Mouse (Mus musculus): ENCODE results near the gene Lman1l. TPM values are rescaled to one million over a fixed set of nuclear protein-coding genes. Genes with fewer than 3 reads are reported as not detected.

Lman1l gene
- polyA plus RNA-seq, 1 experiment from 2014 or later: not detected

DNA sequence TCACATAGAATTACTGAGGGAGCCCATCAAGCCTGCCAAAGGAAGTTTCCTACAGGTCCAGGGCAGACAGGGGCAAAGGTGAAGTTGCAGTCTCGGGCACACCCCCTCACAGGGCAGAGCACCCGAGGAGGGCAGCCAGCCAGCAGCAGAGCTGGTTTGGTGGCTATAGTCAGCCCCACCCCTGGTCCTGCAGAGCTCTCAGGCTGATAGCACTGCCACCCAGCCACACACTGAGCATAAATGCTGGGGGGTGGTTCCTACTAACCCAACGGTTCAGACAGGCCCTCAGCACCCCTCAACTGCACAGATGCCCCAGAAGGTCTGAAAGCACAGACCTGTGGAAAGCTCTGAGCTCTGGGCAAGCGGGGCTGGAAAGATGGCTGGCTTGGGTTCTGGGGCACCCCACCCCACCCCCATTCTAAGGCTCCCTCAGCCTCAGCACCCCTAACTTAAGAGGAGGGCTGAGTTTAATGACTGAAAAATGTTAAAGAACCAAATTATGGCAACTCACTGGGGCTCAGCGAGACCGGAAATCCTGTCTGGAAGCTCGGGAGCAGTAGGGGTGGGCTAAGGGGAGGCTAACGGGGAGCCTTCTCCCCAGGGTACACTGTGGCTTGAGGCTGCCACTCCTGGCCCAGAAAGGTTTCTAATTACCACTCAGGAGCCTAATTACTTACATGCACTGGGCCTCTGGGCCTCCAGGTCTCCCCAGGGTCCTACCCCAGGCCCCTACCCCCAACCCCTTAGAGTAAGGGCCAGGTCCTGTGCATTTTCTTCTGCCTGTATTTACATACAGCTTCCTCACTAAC lies 18.3 kb upstream of the Lman1l start:
- DNase-seq (ENCODE audit: low spot score): peak; percentile 54
- Histone ChIP-seq H3K4me1 (ENCODE audit: control insufficient read depth, insufficient read depth, low read length) (peaks cover 44% of the 10 kb centered on the region), H3K9me3 (replicated peaks; ENCODE audit: control insufficient read depth, low read length) (no peaks in the 10 kb centered on the region), H3K9ac (replicated peaks; ENCODE audit: low read length) (peak overlapping the region; percentile 44; the same call in 1 of the 2 replicates), H3K36me3 (replicated peaks; ENCODE audit: control insufficient read depth, insufficient read depth, low read depth, low read length) (no peaks in the 10 kb centered on the region; the same call in none of the 2 replicates), H3K4me2 (ENCODE audit: low read depth, low read length) (peak overlapping the region; percentile 23), H3K27ac (replicated peaks; ENCODE audit: low read depth, low read length) (peak overlapping the region; percentile 59), H3K27me3 (ENCODE audit: control insufficient read depth, insufficient read depth, low read length) (no peaks in the 10 kb centered on the region), H3K4me3 (ENCODE audit: low read depth, low read length) (0 out of 2 replicates have a peak overlapping the region, but pooled peaks have one; percentile 5)
- WGBS: 18% methylated on average over 8 of the region's 8 CpGs
- 0 out of 2 replicates have a peak, but pooled peaks have one; percentile 46 for ATAC-seq (replicated peaks; ENCODE audit: insufficient number of reproducible peaks, low FRiP score, low TSS enrichment, low read depth)

DNA sequence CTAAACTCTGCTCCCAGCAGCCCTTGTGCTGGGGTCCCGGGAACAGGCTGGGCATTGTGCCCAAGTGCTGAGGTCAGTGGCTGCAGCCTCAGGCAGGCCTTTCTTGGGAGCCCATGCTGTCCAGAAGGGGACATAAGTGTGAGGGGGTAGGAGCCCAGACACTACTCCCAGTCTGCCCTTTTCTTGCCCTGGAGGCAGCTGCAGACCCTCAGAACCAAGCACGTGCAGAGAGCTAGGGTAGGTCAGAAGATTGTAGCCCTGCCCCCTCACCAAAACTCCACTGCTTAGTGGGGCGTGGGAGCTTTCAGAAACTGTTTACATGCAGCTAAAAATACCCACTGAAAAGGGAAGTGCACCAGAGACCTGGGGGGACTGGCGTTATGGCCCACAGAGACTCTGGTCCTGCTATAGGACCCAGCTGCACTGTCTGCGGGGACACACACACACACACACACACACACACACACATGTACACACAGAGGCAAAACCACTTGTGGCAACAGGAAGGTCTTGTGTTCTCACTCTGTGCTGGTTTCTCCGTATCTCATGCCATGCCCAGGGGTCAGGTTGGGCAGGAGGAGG lies 17.3 kb upstream of the Lman1l start:
- Histone ChIP-seq H3K27me3 (ENCODE audit: control insufficient read depth, insufficient read depth, low read length) (no peaks in the 10 kb centered on the region), H3K4me3 (ENCODE audit: low read depth, low read length) (no peak overlapping the region), H3K36me3 (replicated peaks; ENCODE audit: control insufficient read depth, insufficient read depth, low read depth, low read length) (no peaks in the 10 kb centered on the region; the same call in none of the 2 replicates), H3K9ac (replicated peaks; ENCODE audit: low read length) (no peak overlapping the region), H3K4me1 (ENCODE audit: control insufficient read depth, insufficient read depth, low read length) (peaks cover 39% of the 10 kb centered on the region), H3K4me2 (ENCODE audit: low read depth, low read length) (no peak overlapping the region), H3K9me3 (replicated peaks; ENCODE audit: control insufficient read depth, low read length) (no peaks in the 10 kb centered on the region), H3K27ac (replicated peaks; ENCODE audit: low read depth, low read length) (0 out of 2 replicates have a peak overlapping the region, but pooled peaks have one; percentile 28)
- DNase-seq (ENCODE audit: low spot score) (no peak), ATAC-seq (replicated peaks; ENCODE audit: insufficient number of reproducible peaks, low FRiP score, low TSS enrichment, low read depth) (no peak)
- 29% methylated on average over 6 of the region's 6 CpGs for WGBS

DNA sequence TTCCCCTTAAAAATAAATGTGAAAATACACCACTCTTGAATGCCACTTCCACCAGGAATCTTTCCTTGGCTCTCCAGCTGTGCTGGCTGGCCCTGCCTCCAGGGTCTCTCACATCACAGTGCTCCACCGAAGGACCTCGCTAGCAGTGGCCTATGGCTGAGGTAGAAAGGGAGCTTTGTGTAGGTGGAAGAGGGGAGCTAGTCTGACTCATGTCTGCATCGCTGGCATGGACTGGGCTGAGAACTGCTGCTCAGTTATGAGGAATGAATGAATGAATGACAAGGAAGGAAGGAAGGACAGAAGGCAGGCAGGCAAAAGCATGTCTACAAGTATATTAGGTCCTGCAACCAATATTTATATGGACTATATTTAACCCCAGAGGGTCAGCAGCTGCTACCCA lies 16.7 kb upstream of the Lman1l start:
- Histone ChIP-seq H3K27me3 (ENCODE audit: control insufficient read depth, insufficient read depth, low read length) (no peaks in the 10 kb centered on the region), H3K36me3 (replicated peaks; ENCODE audit: control insufficient read depth, insufficient read depth, low read depth, low read length) (no peaks in the 10 kb centered on the region; the same call in none of the 2 replicates), H3K4me1 (ENCODE audit: control insufficient read depth, insufficient read depth, low read length) (peaks cover 37% of the 10 kb centered on the region), H3K27ac (replicated peaks; ENCODE audit: low read depth, low read length) (0 out of 2 replicates have a peak overlapping the region, but pooled peaks have one; percentile 28), H3K9ac (replicated peaks; ENCODE audit: low read length) (no peak overlapping the region), H3K4me2 (ENCODE audit: low read depth, low read length) (no peak overlapping the region), H3K9me3 (replicated peaks; ENCODE audit: control insufficient read depth, low read length) (no peaks in the 10 kb centered on the region), H3K4me3 (ENCODE audit: low read depth, low read length) (no peak overlapping the region)
- WGBS: 39% methylated on average over 3 of the region's 3 CpGs
- ATAC-seq (replicated peaks; ENCODE audit: insufficient number of reproducible peaks, low FRiP score, low TSS enrichment, low read depth): no peak
- DNase-seq (ENCODE audit: low spot score): no peak

DNA sequence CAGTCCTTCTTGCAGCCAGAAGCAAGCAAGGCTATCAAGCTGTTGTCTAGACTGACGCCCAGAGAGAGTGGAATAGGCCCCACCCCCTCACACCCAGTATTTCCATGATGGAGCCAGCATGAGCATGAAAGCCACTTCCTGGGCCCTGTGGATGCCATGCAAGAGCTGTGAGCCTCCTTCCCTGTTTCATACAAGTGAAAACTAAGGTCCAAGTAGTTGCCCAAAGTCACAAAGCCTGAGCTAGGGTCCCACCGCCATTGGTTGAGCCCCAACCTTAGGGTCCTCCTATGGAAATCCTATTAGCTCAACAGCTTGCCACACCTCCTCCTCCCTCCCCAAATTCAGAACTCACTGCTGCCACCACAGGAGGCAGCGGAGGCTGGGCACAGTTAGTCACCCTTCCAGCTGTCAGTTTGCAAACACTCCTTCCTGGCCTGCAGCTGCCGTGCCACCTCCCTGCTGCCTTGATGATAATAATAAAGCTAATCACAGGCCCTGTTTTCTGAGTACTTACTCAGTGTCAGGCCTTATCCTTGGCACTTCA lies 13.0 kb upstream of the Lman1l start:
- ATAC-seq (replicated peaks; ENCODE audit: insufficient number of reproducible peaks, low FRiP score, low TSS enrichment, low read depth): no peak
- Histone ChIP-seq H3K9ac (replicated peaks; ENCODE audit: low read length) (no peak overlapping the region), H3K4me1 (ENCODE audit: control insufficient read depth, insufficient read depth, low read length) (peaks cover 12% of the 10 kb centered on the region), H3K27me3 (ENCODE audit: control insufficient read depth, insufficient read depth, low read length) (no peaks in the 10 kb centered on the region), H3K27ac (replicated peaks; ENCODE audit: low read depth, low read length) (no peak overlapping the region), H3K36me3 (replicated peaks; ENCODE audit: control insufficient read depth, insufficient read depth, low read depth, low read length) (no peaks in the 10 kb centered on the region; the same call in none of the 2 replicates), H3K9me3 (replicated peaks; ENCODE audit: control insufficient read depth, low read length) (no peaks in the 10 kb centered on the region), H3K4me2 (ENCODE audit: low read depth, low read length) (no peak overlapping the region), H3K4me3 (ENCODE audit: low read depth, low read length) (no peak overlapping the region)
- WGBS: 49% methylated on average over 4 of the region's 4 CpGs
- DNase-seq (ENCODE audit: low spot score): no peak

DNA sequence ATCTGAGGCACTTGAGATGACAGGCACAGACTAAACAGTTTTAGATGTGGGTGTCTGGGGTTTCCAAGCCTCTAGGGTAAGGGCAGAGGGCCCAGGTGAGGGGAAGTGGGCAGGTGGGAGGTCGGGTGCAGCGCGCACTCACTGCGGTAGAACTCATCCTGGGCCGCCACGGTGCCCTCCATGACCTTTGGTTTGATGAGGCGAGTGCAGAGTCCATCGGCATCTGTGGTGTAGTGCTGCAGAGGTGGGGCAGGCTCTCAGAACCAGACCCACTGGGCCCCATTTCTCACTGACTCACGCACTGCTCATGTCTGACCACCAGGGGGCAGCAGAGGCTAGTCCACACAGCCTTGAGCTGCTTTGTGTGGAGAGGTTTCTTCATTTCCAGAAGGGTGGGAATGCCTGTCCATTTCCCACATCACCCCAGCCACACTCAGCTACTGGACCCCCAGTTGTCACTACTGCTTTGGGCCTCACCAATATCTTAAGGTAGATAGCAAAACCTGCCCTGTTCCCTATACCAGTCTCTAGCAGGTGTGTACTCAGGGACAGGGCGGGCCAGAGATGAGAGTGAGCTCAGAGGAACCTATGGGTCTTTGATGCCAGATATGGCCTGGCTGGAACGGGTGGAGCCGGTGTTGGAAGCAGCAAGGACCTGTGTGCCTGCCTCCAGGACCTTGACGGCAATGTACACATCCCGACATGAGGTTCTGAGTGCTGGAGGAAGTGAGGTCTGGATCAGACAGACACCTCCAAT lies 8.7 kb upstream of the Lman1l start:
- Histone ChIP-seq H3K9me3 (replicated peaks; ENCODE audit: control insufficient read depth, low read length) (no peaks in the 10 kb centered on the region), H3K36me3 (replicated peaks; ENCODE audit: control insufficient read depth, insufficient read depth, low read depth, low read length) (peaks cover 3% of the 10 kb centered on the region), H3K27me3 (ENCODE audit: control insufficient read depth, insufficient read depth, low read length) (no peaks in the 10 kb centered on the region), H3K4me3 (ENCODE audit: low read depth, low read length) (no peak overlapping the region), H3K9ac (replicated peaks; ENCODE audit: low read length) (no peak overlapping the region), H3K4me1 (ENCODE audit: control insufficient read depth, insufficient read depth, low read length) (no peaks in the 10 kb centered on the region), H3K27ac (replicated peaks; ENCODE audit: low read depth, low read length) (no peak overlapping the region), H3K4me2 (ENCODE audit: low read depth, low read length) (no peak overlapping the region)
- WGBS: 68% methylated on average over 14 of the region's 14 CpGs
- ATAC-seq (replicated peaks; ENCODE audit: insufficient number of reproducible peaks, low FRiP score, low TSS enrichment, low read depth) (peak; percentile 57; the same call in 1 of the 2 replicates), DNase-seq (ENCODE audit: low spot score) (peak; percentile 77)

DNA sequence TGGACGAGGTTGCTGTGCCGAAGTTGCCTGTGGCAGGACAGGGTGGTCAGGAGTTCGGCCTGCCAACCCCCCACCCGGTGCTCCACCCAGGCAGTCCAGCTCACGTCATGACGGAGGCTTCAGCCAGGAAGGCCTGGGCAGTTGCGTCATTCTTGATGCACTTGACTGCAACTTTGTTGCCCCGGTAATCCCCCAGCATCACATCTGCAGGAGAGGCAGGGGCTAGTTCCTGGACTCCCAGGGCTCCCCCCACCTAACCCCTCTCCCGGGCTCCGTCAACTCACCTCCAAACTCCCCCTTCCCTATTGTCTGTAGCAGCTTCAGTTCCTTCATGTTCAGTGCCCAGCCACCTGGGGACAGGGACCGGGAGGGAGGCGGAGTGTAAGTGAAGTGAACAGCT lies 8.1 kb upstream of the Lman1l start:
- no peak overlapping the region for H3K4me2 ChIP-seq (ENCODE audit: low read depth, low read length)
- H3K4me3 ChIP-seq (ENCODE audit: low read depth, low read length): no peak overlapping the region
- 89% methylated on average over 12 of the region's 12 CpGs for WGBS
- H3K9ac ChIP-seq (replicated peaks; ENCODE audit: low read length): no peak overlapping the region
- peaks cover 3% of the 10 kb centered on the region for H3K36me3 ChIP-seq (replicated peaks; ENCODE audit: control insufficient read depth, insufficient read depth, low read depth, low read length)
- no peaks in the 10 kb centered on the region for H3K4me1 ChIP-seq (ENCODE audit: control insufficient read depth, insufficient read depth, low read length)
- H3K27ac ChIP-seq (replicated peaks; ENCODE audit: low read depth, low read length): no peak overlapping the region
- no peaks in the 10 kb centered on the region for H3K27me3 ChIP-seq (ENCODE audit: control insufficient read depth, insufficient read depth, low read length)
- ATAC-seq (replicated peaks; ENCODE audit: insufficient number of reproducible peaks, low FRiP score, low TSS enrichment, low read depth) (no peak), DNase-seq (ENCODE audit: low spot score) (no peak)
- H3K9me3 ChIP-seq (replicated peaks; ENCODE audit: control insufficient read depth, low read length): no peaks in the 10 kb centered on the region

DNA sequence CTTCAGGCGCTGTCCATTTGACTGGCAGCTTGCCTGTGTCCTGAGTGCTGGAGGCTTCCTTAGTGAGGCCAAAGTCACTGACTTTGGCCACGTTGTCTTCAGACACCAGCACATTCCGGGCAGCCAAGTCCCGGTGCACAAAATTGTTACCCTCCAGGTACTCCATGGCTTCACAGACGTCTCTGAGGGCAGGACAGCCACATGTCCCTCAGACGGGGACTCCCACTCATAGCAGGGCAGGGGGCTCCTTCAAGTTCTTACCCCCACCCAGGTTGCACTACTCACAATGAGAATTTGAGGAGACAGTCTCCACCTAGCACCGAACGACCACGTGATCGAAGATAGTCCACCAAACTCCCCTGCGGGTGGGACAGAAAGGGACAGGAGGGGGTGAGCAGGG lies 7.3 kb upstream of the Lman1l start:
- Histone ChIP-seq H3K27me3 (ENCODE audit: control insufficient read depth, insufficient read depth, low read length) (no peaks in the 10 kb centered on the region), H3K36me3 (replicated peaks; ENCODE audit: control insufficient read depth, insufficient read depth, low read depth, low read length) (peaks cover 3% of the 10 kb centered on the region), H3K4me1 (ENCODE audit: control insufficient read depth, insufficient read depth, low read length) (no peaks in the 10 kb centered on the region), H3K9me3 (replicated peaks; ENCODE audit: control insufficient read depth, low read length) (no peaks in the 10 kb centered on the region), H3K4me3 (ENCODE audit: low read depth, low read length) (no peak overlapping the region), H3K9ac (replicated peaks; ENCODE audit: low read length) (no peak overlapping the region), H3K27ac (replicated peaks; ENCODE audit: low read depth, low read length) (no peak overlapping the region), H3K4me2 (ENCODE audit: low read depth, low read length) (no peak overlapping the region)
- 91% methylated on average over 11 of the region's 11 CpGs for WGBS
- no peak for DNase-seq (ENCODE audit: low spot score)
- no peak for ATAC-seq (replicated peaks; ENCODE audit: insufficient number of reproducible peaks, low FRiP score, low TSS enrichment, low read depth)
